In the genomic region with DNA sequence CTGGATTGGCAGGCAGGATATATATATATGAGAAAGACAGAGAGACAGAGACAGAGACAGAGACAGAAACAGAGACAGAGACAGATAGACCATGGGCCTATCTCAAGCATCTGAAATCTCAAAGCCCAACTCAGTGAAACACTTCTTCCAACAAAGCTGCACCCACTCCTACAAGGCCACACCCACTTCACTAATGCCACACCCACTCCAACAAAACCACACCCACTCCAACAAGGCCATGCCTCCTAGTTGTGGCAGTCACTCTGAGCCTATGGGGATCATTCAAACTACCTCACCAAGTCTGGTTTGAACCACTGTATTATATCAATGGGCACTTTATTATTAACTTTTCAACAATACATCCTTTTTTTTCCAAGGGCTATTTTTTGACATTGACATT, we compare ENCODE assay signal across 25 mouse cellular contexts. TPM values are rescaled to one million over a fixed set of nuclear protein-coding genes. Genes with fewer than 3 reads are reported as not detected.
DNase-seq lines count a peak whose midpoint lies in the region; ATAC-seq and TF ChIP-seq lines count a peak whose summit lies in the region.
"Had no signal": no experiment of that assay in that cellular context is flagged by ENCODE, and none has a peak within 500 bp of the region (broad histone marks: within the 10 kb centered on the region; RNA-seq: fewer than 3 reads in every experiment).

No protein-coding gene starts in this region.

- dilution Hi-C loops in CH12.LX (cut with MboI; ENCODE audit: extremely low pct_ligation_motif_present, extremely low pct_unique_long_range_greater_than_20kb, low sequenced_read_pairs), result no loop called here

- H3K27ac ChIP-seq in CH12.LX (ENCODE audit: insufficient read depth, low read depth), result no peak overlapping the region
- H3K27ac ChIP-seq in ES-E14 (ENCODE audit: insufficient read depth, low read depth, low read length, poor library complexity, severe bottlenecking), result no peak overlapping the region
- no peak overlapping the region for H3K27ac ChIP-seq in liver, embryonic 13.5 days
- H3K27ac ChIP-seq: embryonic facial prominence, embryonic 15.5 days; forebrain, embryonic 10.5 days; forebrain, embryonic 15.5 days; hindbrain, embryonic 10.5 days; hindbrain, embryonic 14.5 days had no signal

- in situ Hi-C loops in CH12.LX (cut with MboI; ENCODE audit: low pct_ligation_motif_present, low pct_unique_long_range_greater_than_20kb, low sequenced_read_pairs) (no loop called here), ES-E14 (cut with MboI; ENCODE audit: low sequenced_read_pairs in 2 of 2, unreplicated experiment in 2 of 2) (no loop called here)

- TF ChIP-seq EP300 in CH12.LX (IDR thresholded peaks at IDR 0.05; ENCODE audit: low read length), result no peak

- H3K36me3 ChIP-seq in CH12.LX (replicated peaks in 1 of 2; ENCODE audit: control insufficient read depth in 1 of 2, insufficient read depth in 1 of 2, low read length in 1 of 2) (no peaks in the 10 kb centered on the region), ES-E14 (ENCODE audit: control insufficient read depth, insufficient read depth, low read length, poor library complexity, severe bottlenecking) (no peaks in the 10 kb centered on the region)
- H3K36me3 ChIP-seq in liver, embryonic 13.5 days, result no peaks in the 10 kb centered on the region
- H3K36me3 ChIP-seq: embryonic facial prominence, embryonic 15.5 days; forebrain, embryonic 10.5 days; forebrain, embryonic 15.5 days; heart, embryonic 12.5 days; hindbrain, embryonic 10.5 days had no signal

- H3K4me2 ChIP-seq in CH12.LX (ENCODE audit: insufficient read depth, low read depth, poor library complexity, severe bottlenecking), result no peak overlapping the region
- H3K4me2 ChIP-seq in liver, embryonic 13.5 days, result no peak overlapping the region
- H3K4me2 ChIP-seq: embryonic facial prominence, embryonic 15.5 days; forebrain, embryonic 15.5 days; heart, embryonic 12.5 days; hindbrain, embryonic 14.5 days had no signal

- no peaks in the 10 kb centered on the region for H3K79me2 ChIP-seq in CH12.LX (replicated peaks; ENCODE audit: control insufficient read depth, extremely low read depth, insufficient read depth, poor library complexity, severe bottlenecking)

- H3K4me1 ChIP-seq in CH12.LX (ENCODE audit: control insufficient read depth in 1 of 2, insufficient read depth in 2 of 2) (peaks cover 0 to 2% of the 10 kb centered on the region in 2 experiments; a peak in 2 of 4 replicates), ES-E14 (ENCODE audit: control insufficient read depth in 2 of 2, insufficient read depth in 2 of 2, low read length in 2 of 2, poor library complexity in 1 of 2) (peaks cover 1 to 2% of the 10 kb centered on the region in 2 experiments; a peak in 1 of 4 replicates)
- no peaks in the 10 kb centered on the region for H3K4me1 ChIP-seq in liver, embryonic 13.5 days (replicated peaks)
- H3K4me1 ChIP-seq: embryonic facial prominence, embryonic 15.5 days; forebrain, embryonic 15.5 days had no signal

- DNase-seq in CH12.LX (ENCODE audit: extremely low read depth) (peak; percentile 40), ES-E14 (ENCODE audit: low read depth, low spot score) (peak; percentile 26)
- peak; percentile 16 for DNase-seq in c-Kit-negative CD71-positive TER-119-positive erythroid progenitor cells, embryonic 14.5 days (ENCODE audit: low read depth, low spot score)
- DNase-seq in liver, embryonic 13.5 days, result peak; percentile 5
- DNase-seq in layer of hippocampus, adult 9-10 months (ENCODE audit: low spot score), result no peak
- DNase-seq in frontal cortex, postnatal 25 days (ENCODE audit: low spot score in 2 of 2), result no peak
- no peak for DNase-seq in retina, embryonic 14.5 days (ENCODE audit: low spot score)
- DNase-seq: adrenal gland, adult 8-10 months; adrenal gland, postnatal 36 days; cerebellum, adult 2 months; cerebellum, postnatal 14 days; embryo, embryonic 11 days; gastrocnemius, postnatal 14 days had no signal

- H3K27me3 ChIP-seq in CH12.LX (replicated peaks), result no peaks in the 10 kb centered on the region
- H3K27me3 ChIP-seq in liver, embryonic 13.5 days, result no peaks in the 10 kb centered on the region
- H3K27me3 ChIP-seq: embryonic facial prominence, embryonic 15.5 days; forebrain, embryonic 15.5 days; Patski had no signal

- TF ChIP-seq RAD21 in CH12.LX (IDR thresholded peaks at IDR 0.05; ENCODE audit: low read depth, low read length), result no peak

- no peak for TF ChIP-seq CTCF in CH12.LX (conservative IDR thresholded peaks at IDR 0.05 in 1 of 2, IDR thresholded peaks at IDR 0.05 in 1 of 2; ENCODE audit: low read depth in 2 of 2, low read length in 2 of 2)

- no peak for ATAC-seq in liver, embryonic 13.5 days (ENCODE audit: low read depth)
- ATAC-seq: forebrain, embryonic 15.5 days; intestine, embryonic 16.5 days; Patski had no signal

- no peak for TF ChIP-seq POLR2A in CH12.LX (IDR thresholded peaks at IDR 0.05; ENCODE audit: low read depth, low read length)

- H3K9ac ChIP-seq in CH12.LX (ENCODE audit: insufficient read depth, low read depth) (no peak overlapping the region), ES-E14 (ENCODE audit: insufficient read depth, low read depth, low read length, poor library complexity, severe bottlenecking) (no peak overlapping the region)
- no peak overlapping the region for H3K9ac ChIP-seq in liver, embryonic 13.5 days
- H3K9ac ChIP-seq: embryonic facial prominence, embryonic 15.5 days; forebrain, embryonic 15.5 days; heart, embryonic 12.5 days; hindbrain, embryonic 14.5 days had no signal

- H3K4me3 ChIP-seq in CH12.LX (replicated peaks in 1 of 3; ENCODE audit: low read depth in 2 of 3, low read length in 2 of 3, poor library complexity in 1 of 3) (no peak overlapping the region), ES-E14 (ENCODE audit: insufficient read depth in 1 of 2, low read depth in 1 of 2, low read length in 2 of 2, poor library complexity in 1 of 2, severe bottlenecking in 1 of 2) (no peak overlapping the region)
- no peak overlapping the region for H3K4me3 ChIP-seq in liver, embryonic 13.5 days (replicated peaks)
- H3K4me3 ChIP-seq: embryonic facial prominence, embryonic 15.5 days; erythroblast, embryonic 14.5 days; forebrain, embryonic 10.5 days; forebrain, embryonic 15.5 days; heart, embryonic 12.5 days; hindbrain, embryonic 10.5 days had no signal

- H3K9me3 ChIP-seq in CH12.LX (replicated peaks; ENCODE audit: low read length) (no peaks in the 10 kb centered on the region), ES-E14 (ENCODE audit: control insufficient read depth, insufficient read depth, low read depth, low read length) (no peaks in the 10 kb centered on the region)
- H3K9me3 ChIP-seq in liver, embryonic 13.5 days (replicated peaks), result no peaks in the 10 kb centered on the region
- H3K9me3 ChIP-seq: embryonic facial prominence, embryonic 15.5 days; forebrain, embryonic 10.5 days; forebrain, embryonic 15.5 days; heart, embryonic 12.5 days; hindbrain, embryonic 10.5 days had no signal

TF ChIP-seq in CH12.LX, 34 proteins besides CTCF, POLR2A, EP300 and RAD21 (continues in another document):
- no peak for TF ChIP-seq IRF4 (IDR thresholded peaks at IDR 0.05; ENCODE audit: low read depth, low read length)
- TF ChIP-seq USF2 (conservative IDR thresholded peaks at IDR 0.05; ENCODE audit: low read depth, low read length), result no peak
- no peak for TF ChIP-seq MAFK (IDR thresholded peaks at IDR 0.05; ENCODE audit: insufficient replicate concordance, low read length)
- TF ChIP-seq E2F4 (IDR thresholded peaks at IDR 0.05; ENCODE audit: insufficient replicate concordance, low read depth, low read length), result no peak
- no peak for TF ChIP-seq MAZ (IDR thresholded peaks at IDR 0.05; ENCODE audit: low read depth, low read length)
- no peak for TF ChIP-seq ZKSCAN1 (IDR thresholded peaks at IDR 0.05; ENCODE audit: borderline replicate concordance, low read depth, low read length)
- TF ChIP-seq NELFE (IDR thresholded peaks at IDR 0.05; ENCODE audit: low read depth, low read length), result no peak
- no peak for TF ChIP-seq KAT2A (IDR thresholded peaks at IDR 0.05; ENCODE audit: insufficient replicate concordance, low read length)
- no peak for TF ChIP-seq GABPA (IDR thresholded peaks at IDR 0.05; ENCODE audit: insufficient replicate concordance, low read depth, low read length)
- no peak for TF ChIP-seq ZC3H11A (IDR thresholded peaks at IDR 0.05; ENCODE audit: low read depth, low read length)
- no peak for TF ChIP-seq UBTF (IDR thresholded peaks at IDR 0.05; ENCODE audit: low read depth, low read length)
- TF ChIP-seq ZMIZ1 (IDR thresholded peaks at IDR 0.05; ENCODE audit: low read depth, low read length), result no peak
- TF ChIP-seq USF1 (IDR thresholded peaks at IDR 0.05; ENCODE audit: low read depth, low read length), result no peak

TF ChIP-seq in ES-E14, 5 proteins besides CTCF, POLR2A, EP300 and RAD21:
- TF ChIP-seq MAFK (IDR thresholded peaks at IDR 0.05; ENCODE audit: insufficient read depth, low read depth, low read length) (no peak), CHD2 (IDR thresholded peaks at IDR 0.05; ENCODE audit: low read depth, low read length) (no peak), ZNF384 (IDR thresholded peaks at IDR 0.05; ENCODE audit: low read depth, low read length) (no peak), ZC3H11A (IDR thresholded peaks at IDR 0.05; ENCODE audit: borderline replicate concordance, low read depth, low read length) (no peak), HCFC1 (IDR thresholded peaks at IDR 0.05; ENCODE audit: borderline replicate concordance, insufficient read depth, low read length) (no peak)

RNA-seq across cellular contexts. Expression of a gene that starts 34.2 kb away (rescaled TPM):
- total RNA-seq in CH12.LX (2012; rRNA removed) (not detected in 2 replicates), CH12.LX (2014; rRNA removed) (not detected in 2 replicates), ES-E14 (2012; rRNA removed) (not detected in 2 replicates)
- polyA plus RNA-seq in CH12.LX (2012; ENCODE audit: insufficient read length, low read depth), result not detected in 2 replicates
- 0.09 and 0.20 TPM in 2 replicates for polyA plus RNA-seq in liver, embryonic 13.5 days (2015; fragmentation: Nextera tagmentation; extraction: Ambion mirVana)
- total RNA-seq: adrenal gland, adult 8-10 months; adrenal gland, postnatal 36 days; common myeloid progenitor, adult 5-6 weeks; gastrocnemius, postnatal 14 days; granulocyte monocyte progenitor cell, adult 5-6 weeks had no signal
- polyA plus RNA-seq: erythroblast, embryonic 14.5 days; heart, embryonic 12.5 days; heart, embryonic 16.5 days had no signal

RNA-seq across cellular contexts. Expression of a gene that starts 35.6 kb away (rescaled TPM):
- not detected in 2 replicates for total RNA-seq in CH12.LX (2012; rRNA removed)
- not detected in 2 replicates for total RNA-seq in CH12.LX (2014; rRNA removed)
- not detected in 2 replicates for polyA plus RNA-seq in CH12.LX (2012; ENCODE audit: insufficient read length, low read depth)
- total RNA-seq in ES-E14 (2012; rRNA removed), result 0.05 and 0.22 TPM in 2 replicates
- 0.14 and 0.17 TPM in 2 replicates for polyA plus RNA-seq in liver, embryonic 13.5 days (2015; fragmentation: Nextera tagmentation; extraction: Ambion mirVana)
- total RNA-seq: common myeloid progenitor, adult 5-6 weeks; granulocyte monocyte progenitor cell, adult 5-6 weeks had no signal
- polyA plus RNA-seq: erythroblast, embryonic 14.5 days had no signal

Comparison
In these comparisons a context has a peak if more than half of its experiments do, and no peak if none do; other contexts are left out.
1. DNase-seq: peak in CH12.LX (single experiment), ES-E14 (single experiment), c-Kit-negative CD71-positive TER-119-positive erythroid progenitor cells, embryonic 14.5 days (single experiment) and liver, embryonic 13.5 days (single experiment); none in layer of hippocampus, adult 9-10 months (single experiment), frontal cortex, postnatal 25 days (0 of 2) and retina, embryonic 14.5 days (single experiment).